Mouse (Mus musculus) T-cell, adult 2 months (primary cell): ENCODE data around the gene Rab1a.

Experiments
- DNase-seq: peaks from one replicate; pipeline ENCODE4 v3.0.0; 2022; ENCODE audit warnings: low spot score

Rab1a gene

DNA sequence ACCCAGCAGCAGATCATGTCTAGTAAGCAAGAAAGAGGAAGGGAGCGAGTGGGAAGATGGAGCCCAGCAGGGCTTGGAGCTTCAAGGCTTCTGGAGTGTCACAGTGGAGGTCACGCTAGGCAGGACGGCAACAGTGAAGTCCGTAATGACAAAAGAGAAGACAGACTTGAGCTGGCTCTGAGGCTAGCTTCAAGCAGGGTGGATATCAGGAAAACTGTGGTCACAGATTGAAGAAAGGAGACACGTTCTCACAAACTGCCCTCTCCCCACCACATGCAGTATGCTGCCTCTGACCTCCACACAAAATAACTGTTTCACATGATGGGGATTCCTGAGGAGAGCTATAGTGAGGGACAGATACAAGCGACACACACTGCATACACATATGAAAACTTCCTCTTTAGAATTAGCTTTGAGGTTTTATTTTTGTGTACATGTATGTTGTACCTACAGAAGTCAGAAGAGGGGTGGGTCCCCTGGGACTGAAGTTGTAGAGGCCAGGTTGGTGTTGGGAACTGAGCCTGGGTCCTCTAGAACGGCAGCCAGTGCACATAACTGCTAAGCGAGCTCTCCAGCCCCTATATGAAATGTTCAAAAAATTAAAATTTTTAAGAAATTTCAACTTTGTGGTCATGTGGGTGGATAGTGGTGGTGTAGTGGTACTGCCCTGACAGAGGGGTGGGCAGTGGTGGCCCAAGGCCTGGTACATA, 46.1 kb downstream of the Rab1a start:
- no peak for DNase-seq

DNA sequence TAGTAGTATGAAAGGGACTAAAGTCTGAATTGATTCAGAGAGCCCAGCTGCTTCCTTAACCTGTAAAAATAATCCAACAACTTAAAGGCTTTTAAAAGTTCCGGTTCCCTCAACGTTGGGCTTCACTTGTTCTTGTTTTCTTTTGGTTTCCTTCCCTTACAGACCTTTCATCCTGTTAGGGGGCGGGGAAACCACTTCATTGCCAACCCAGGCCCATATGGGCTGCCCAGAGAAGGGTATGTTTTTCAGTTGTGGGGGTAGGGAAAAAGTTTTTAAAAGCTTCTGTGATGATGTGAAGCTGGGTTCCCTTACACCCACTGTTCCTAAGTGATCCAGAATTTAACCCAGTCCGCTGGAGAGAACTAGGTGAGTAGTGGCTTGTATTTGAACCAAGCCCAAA, 47.0 kb downstream of the Rab1a start:
- DNase-seq: peak; percentile 78

DNA sequence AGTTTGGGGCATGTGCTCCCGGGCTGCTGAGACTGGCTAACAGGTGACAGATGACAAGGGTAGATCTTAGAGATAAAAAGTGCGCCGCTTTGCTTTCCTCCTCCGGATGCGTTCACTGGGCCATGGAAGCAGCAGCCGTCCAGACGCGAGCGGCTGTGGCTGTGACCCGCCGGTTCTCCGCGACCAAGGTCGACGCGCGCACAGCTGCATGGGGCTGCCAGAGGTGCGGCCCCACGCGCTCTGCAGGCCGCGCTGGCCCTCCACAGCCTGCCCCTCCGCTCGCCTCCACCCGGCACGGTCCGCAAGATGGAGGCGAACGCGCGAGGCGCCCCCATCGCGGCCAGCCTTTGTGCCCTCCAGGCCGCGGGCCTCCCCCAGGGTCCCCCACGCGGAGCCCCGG, 47.6 kb downstream of the Rab1a start:
- peak; percentile 69 for DNase-seq

DNA sequence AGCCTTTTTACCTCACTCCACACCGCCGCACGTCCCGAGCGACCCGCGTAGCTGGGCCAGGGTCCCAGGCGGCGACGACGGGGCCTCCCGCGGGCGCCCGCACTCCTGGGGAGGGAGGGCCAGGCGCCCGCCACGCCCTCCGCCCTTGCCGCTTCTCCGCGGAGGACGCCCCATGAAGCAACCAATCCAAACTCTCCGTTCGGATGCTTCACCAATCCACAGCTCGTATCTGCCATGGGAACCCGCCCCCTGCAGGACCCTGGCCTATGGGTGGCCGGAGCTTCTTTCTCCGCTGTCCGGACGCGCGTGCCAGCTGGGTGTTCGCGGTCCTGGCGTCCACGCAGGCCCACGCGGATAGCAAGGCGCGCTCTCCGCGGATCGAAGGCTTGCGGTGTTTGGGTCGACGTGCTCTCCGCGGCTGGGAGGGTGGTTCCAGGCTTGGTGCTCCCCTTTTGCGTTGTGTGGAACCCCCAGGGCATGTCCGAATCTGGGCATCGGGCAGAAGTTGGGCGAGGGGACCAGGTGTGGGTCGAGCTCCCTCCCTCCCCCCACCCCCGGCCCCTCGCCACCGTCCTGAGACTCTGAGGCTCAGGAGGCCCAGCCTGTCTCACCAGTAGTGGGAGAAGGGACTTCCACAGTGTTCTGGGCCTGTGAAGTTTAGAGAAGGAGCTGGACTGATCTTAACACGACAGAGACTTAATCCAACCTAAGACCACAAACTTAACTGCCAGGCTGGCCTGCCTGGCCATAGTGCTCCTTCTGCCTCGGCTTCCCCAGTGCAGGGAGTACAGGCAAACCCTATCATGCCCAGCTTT, 48.3 kb downstream of the Rab1a start, which contains the start of gene Cep68:
TSS of gene Cep68 (minus strand) at position 134 of the 815 bp plus-strand sequence.
- peak; percentile 92 for DNase-seq

DNA sequence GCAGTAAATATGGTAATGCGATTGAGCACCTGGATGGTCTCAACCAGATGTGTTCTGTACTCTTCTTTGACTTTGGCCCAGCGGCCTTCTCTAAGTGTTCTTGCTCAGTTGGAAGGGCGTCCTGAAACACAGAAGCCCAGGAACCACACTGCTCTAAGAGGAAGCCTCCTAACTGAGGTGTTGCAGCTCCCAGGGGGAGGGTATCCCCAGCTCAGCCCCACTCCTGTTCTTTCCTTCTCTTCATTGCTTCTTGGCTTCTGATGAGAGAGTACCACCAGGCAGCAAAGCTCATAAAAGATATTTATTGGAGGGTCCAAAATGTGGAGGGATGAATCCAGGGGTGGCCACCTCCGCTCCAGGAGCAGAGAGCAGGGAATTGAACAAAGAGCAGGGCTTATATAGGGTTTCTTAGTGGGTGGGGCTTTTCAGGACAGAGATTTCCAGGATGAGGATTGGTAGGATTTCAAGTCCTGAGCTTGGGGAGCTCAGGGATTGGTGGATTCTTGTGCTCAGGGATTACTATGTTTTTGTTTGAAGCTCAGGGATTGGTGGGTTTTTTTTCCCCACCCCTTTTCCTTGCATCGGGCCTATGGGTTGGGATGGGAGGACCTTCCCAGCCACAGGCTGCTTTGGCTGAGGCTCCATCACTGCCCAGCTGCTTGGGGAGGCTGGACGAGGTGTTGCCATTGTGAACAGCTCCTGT, 49.4 kb downstream of the Rab1a start:
- no peak for DNase-seq

DNA sequence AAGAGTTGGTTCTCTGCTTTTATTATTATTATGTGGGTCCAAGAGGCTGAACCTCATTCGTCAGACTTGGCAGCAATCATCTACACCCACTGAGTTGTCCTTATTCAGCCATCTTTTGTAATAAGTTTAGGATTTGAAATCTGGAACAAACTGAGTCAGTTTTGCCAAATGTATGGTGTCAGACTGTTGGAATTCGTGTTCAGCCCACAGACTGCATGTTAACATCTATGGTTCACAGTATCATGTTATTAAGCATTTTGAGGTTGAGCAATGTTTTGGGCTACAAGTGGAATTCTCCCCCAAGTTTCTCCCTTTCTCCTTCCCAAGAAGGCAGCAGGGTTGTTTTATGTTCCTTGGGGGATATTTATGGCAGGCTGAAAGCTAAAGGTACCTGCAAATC, 51.9 kb downstream of the Rab1a start:
- no peak for DNase-seq

DNA sequence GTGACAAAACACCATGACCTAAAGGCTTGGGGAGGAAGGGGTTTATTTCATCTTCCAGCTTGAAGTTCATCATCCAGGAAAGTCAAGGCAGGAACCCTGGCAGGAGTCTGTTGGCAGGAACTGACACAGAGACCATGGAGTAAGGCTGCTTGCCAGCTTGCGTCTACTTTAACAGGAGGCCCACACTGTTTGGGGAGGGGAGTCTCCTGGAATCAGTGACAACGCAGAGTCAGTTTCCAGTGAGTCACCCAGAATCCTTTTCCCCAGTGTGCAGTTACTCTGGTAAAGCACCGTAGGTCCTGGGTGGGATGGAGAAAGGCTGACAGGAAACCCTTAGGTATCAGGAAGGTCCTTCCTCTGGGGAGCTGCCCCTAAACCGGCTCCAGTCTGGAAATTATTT, 53.6 kb downstream of the Rab1a start:
- no peak for DNase-seq

DNA sequence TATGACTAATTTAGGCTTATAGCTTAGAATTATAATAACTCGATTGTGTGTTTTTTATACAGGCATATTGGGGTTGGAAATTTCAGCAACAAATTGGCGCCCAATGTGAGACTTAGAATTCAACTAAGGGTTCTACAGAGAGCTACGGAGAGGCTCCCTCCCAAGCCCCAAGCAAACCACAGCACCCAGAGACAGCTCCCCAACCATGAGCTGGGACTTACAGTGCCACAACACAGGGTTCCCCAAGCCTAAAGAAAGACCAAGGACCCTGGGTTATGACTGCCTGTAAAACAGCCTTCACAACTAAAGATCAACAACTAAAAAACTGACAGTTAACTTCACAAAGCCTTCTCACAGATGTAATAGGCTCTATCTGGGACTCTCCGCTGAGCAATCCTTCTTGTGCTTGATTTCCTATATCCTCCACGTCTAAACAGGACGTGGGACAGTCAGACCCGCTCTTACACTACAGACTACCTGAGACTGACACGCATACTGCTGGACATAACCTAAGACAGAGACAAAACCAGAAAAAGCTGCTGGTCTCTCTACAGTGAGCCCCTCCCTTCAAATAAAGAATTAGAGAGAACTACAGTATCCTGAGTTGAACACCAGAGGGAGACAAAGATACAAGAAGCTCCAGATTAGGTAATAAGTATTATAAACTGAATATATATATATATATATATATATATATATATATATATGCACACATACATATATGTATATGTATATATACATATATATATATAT, 61.6 kb downstream of the Rab1a start:
- DNase-seq: no peak

DNA sequence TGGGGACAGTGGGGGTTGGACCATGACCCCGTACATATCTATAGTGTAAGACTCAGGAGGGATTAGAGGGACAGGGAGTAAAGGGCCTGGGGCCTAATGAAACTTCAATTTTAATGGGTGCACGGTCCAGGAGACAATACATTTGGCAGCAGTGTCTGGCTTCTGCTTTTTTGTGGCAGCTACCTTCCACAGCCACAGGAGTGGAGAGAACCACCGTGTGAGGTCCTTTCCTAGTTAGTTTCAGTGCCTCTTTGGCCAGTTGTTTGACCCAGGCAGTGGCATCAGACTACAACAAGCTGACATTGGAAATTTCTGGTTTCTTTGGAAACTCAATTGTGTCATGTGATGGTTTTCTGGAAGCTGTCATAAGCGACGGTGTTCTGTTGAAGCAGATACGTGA, 68.7 kb downstream of the Rab1a start:
- no peak for DNase-seq

DNA sequence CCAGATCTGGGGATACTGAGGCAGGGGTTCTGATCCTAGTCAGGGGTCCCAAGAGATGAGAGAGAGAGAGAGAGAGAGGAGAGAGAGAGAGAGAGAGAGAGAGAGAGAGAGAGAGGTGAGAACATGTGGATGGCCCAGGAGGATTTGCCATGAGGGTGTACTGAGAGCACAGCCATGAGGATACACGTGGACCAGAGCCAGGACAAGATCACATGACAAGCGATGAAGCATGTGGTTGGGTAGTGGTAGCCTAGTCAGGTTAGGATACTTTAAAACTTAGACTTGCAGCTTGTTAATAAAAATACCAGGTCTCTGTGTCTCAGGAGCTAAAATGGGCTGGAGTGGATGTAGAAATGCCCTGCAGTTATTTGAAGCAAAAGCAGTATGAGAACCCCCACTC, 74.7 kb downstream of the Rab1a start:
- DNase-seq: no peak
